Mouse (Mus musculus) right cerebral cortex, postnatal 36 days (tissue): Measurements from ENCODE around the gene Zkscan14.

Experiments
- DNase-seq, 2 experiments: peaks; one replicate each; pipeline ENCODE4 v3.0.0; 2022; ENCODE audit warnings: low spot score in 2 of 2, mixed read lengths in 1 of 2

The Zkscan14 gene

DNA sequence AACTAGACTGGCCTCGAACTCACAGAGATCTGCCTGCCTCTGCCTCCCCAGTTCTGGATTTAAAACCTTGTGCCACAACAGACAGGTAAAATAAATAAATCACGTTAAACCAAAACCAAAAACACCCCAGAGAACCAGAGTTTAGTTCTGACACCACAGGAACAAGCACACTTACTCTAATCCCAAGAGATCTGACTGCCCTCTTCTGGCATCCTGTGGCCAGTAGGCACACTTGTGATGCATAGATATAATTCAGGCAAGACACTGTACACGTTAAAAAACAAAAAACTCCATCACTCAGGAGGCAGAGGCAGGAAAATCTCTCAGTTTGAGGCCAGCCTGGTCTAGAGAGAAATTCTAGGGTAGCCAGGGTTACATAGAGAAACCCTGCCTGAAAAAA lies 778 bp upstream of the Zkscan14 start:
- no peak for DNase-seq

DNA sequence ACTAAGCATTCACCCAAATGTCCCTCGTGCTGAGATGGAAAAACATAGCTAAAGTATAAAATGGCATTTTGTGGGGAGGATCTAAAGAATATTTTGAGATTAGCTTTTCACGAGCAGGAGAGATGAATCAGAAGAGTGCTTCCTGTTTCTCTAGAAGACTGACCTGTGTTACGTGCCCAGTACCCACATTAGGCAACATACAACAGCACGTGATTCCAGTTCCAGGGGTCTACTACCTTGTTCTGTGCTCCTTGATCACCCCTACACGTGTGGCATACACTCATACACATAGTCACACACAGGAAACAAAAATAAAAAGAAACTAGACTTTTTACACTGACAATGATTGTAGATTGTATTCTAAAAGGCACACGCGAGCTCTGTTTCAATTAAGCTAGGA lies 1.3 kb downstream of the Zkscan14 start:
- DNase-seq = no peak

DNA sequence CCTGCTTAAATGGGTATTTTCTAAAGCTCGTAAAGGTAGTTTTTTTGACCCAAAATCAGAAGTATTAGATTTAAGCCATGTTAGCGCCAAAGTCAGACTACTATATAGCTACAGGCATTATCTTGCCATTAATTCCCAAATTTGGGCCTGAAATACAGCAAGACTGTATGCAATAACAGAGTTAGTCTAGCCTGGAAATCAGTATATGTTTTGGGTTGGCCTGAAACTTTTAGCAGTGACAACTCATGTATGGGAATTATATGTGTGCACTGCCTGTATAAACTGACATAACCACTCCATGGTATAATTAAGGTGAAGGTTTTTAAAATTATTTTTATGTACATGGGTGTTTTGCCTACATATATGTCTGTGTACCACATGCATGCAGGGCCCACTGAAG lies 9.7 kb downstream of the Zkscan14 start, which contains the start of gene Atp5j2:
Gene Atp5j2, minus strand, starts transcription at position 101 of the 400 bp plus-strand sequence.
- no peak for DNase-seq

DNA sequence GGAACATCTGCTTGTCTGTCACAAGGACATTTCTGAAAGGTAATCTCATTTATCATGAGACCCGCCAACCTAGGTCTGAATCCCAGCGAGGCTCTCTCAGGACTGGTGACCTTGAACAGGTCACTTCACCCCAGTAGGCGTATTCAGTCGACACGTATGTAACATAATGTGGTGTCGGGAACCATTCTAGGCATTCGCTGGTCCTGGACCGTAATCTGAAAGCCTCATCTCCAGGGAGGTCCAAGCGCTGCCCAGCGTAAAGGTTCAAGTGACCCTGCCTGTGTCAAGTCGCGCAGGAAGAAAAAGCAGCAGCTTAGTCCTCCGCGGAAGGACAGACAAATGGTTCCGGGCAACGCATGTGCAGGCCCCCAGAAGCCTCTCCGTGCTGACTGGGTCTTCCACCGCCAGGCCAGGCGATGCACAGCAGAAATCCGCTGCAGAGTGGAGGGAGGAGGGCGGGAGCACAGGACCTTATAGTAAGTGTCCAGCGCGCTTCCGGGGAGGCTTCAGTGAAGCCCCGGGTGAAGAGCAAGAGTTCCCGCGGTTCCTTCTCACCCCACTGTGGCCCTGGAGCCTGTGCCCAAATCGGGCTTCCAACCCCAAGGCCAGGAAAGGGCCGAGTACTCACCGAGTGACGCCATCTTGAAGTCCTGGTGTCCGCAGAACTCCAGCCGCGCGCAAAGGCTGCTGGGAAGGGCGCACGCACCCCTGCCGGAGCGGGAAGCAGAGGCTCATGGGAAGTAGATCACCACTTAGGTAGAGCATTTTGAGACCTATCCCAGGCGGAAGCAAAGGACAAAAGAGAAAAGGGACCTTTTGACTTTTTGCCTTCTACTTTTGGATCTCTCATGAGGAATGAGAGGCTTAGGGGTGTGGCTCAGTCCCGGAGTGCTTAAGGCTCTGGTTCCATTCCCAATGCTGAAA lies 10.5 kb downstream of the Zkscan14 start:
- peak; percentile 88 to 91 for DNase-seq

DNA sequence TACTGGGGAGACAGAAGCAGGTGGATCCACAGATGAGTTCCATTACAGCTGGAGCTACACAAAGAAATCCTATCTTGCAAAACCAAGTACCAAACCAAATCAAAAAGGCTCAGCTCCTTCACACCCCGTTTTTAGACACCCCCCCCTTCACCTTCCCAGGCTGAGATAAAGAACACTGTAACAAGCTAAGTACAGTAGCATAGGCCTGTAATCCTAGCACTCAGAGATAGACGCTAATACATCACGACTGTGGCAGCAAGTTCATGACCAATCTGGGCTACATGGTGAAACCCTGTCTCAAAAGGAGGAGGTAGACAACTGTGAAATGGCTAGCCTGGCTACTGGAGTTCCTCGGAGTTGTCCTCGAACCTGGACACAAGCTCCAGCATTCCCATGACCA lies 11.3 kb downstream of the Zkscan14 start:
- DNase-seq = no peak

DNA sequence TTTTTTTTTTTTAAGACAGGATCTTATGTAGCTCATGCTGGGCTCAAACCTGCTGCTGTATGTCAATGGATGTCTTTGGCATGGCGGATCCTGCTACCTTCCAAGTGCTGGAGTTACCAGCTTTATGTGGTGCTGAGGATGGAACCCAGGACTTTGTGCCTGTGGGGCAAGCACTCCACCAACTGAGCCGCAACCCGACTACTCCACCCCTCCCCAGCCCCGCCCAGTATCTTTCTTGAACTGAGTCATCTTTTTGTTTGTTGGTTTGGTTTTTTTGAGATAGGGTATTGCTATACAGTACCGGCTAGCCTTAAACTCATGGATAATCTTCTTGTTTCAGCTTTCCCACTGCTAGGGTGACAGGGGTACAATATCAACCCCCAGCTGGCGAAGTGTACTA lies 12.3 kb downstream of the Zkscan14 start:
- DNase-seq = no peak

DNA sequence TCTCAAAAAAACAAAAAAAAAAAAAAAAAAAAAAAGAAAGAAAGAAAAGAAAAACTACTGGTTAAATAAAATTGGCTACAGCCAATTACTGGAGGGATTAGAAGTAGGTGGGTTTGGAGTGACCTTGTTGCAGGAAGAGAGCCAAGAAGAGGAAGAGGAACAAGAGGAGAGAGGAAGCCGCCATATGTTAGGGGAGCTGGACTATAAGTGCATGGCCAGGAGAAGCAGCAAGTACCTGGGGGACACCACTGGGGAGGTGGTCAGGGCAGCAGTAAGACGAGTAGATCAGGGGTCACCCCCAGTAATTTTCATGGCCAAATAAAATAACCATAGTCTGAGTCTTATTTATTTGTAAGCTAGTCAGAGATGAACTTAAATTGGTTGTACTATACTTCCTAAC lies 16.4 kb downstream of the Zkscan14 start:
- DNase-seq = no peak

DNA sequence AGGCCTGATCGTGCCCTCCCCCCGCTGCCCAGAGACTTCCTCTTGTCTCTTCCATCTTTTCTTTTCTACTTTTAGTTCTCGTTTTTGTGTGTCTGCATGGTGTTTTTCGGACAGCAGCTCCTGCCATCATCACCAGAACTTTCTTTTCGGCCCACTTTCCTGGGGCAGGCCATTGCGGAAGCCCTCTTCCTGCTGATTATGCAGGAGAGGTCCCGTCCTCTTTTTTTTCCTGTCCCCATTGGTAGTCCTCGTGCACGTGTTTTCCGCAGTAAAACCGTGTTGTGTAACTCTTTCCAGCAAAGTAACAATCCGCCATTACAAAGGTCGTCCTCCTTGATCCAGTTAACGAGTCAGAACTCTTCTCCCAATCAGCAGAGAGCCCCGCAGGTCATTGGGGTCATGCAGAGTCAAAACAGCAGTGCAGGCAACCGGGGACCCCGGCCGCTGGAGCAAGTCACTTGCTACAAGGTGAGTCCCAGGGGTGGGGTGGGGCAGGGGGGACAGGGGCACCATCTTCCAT lies 23.1 kb downstream of the Zkscan14 start:
- no peak for DNase-seq

DNA sequence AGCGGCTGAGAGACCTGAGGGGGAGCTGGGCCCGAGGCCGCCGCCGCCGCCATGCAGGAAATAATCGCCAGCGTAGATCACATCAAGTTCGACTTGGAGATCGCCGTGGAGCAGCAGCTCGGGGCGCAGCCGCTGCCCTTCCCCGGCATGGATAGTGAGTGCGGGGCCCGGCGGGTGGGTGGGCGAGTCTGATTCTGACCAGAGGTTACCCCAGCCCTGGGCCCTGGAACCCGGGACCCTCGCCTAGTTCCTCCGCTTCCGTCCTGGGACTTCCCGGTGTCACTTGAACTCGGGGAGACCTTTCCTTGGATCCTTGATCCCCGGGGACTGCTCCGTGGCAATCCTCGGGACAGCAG lies 34.4 kb downstream of the Zkscan14 start:
- DNase-seq = no peak

DNA sequence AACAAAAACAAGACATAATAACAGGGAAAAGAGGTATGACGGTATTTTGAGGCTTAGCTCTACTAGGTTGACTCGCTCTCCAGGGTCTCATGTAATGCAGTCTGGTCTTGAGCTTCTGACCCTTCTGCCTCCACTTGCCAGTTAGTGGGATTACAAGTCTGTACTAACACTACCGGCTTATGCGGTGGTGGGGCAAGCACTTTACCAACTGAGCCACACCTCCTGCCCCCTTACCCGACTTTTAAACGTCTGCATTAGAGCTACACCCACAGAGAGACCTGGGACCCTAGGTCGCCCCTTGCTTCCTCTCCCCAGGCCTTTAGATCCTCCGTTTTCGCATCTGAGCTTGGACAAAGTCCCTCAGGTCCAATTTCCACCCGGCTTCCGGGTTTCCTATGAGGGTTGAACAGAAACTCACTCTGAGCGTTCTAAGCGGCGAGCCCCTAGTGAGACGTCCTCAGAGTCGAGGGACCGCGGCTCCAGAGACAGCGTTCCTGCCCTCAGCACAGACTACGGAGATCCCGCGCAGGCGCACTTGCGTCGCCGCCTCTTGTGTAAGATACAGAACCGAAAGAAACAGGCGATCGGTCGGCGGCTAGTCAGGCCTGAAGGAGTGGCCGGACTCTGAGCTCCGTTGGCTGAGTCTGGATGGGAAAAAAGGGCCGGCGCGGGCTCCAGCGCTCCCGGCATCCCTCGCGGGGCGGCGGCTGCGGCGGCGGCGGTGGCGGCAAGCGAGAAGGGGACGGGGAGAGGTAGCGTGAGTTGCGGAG lies 34.9 kb downstream of the Zkscan14 start, which contains the start of the genes Ptcd1 and Cpsf4:
Gene Ptcd1, minus strand, starts transcription at position 573 of the 770 bp plus-strand sequence.
Gene Cpsf4, plus strand, starts transcription at position 678 of the 770 bp plus-strand sequence.
- DNase-seq = peak; percentile 99

DNA sequence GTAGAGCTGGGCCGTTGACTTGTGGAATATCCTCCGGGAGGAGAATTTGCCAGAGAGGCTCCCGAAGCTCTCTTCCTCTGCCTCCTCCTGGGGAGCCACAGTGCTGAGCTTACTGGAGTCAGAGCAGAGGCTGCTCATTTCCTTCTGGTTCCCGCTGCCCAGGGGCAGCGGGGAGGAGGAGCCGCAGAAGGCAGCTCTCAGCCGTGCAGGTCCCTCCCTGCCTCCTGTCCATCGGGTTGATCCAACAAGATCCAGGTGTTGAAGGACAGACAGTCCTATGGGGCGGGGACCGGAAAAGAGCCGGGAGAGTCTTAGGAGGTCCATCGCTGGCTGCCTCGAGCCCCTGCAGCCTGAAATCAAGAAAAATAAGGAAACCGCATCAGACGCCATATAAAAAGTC lies 36.5 kb downstream of the Zkscan14 start:
- DNase-seq = no peak

DNA sequence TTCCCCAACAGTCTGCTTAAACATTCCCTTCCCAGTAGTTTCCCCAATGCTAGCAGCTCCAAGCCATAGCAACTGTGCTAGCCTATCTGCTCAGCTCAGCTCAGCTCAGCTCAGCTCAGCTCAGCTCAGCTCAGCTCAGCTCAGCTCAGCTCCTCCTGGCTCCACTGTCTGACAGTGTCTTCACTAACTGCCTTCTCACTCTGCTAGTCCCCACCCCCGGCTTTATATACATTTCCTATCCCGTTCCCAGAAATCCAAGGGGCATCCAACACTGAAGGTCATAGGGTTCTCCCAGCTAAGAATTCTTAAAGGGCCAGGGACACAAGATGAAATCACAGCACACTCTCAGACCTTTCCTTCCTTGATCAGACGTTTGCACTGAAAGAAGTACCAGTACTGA lies 37.0 kb downstream of the Zkscan14 start:
- DNase-seq = no peak

DNA sequence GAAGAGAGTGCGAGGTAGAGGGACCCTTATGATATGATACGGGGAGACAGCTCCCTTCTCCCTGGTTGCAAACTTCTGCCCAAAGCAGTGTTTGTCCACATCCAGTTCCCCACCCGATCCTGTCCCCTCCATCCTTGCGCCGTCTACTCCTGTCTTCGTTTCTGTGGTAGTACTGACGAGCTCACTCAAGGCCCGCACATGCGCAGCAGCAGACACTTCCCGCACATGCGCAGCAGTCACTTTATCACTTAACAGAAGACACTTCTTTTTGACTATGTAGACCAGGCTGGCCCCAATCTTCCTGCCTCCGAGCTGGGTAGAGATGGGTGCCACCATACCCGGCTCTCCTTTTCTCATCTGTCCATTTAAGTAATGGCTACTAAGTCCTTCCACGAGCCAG lies 40.3 kb downstream of the Zkscan14 start:
- no peak for DNase-seq

DNA sequence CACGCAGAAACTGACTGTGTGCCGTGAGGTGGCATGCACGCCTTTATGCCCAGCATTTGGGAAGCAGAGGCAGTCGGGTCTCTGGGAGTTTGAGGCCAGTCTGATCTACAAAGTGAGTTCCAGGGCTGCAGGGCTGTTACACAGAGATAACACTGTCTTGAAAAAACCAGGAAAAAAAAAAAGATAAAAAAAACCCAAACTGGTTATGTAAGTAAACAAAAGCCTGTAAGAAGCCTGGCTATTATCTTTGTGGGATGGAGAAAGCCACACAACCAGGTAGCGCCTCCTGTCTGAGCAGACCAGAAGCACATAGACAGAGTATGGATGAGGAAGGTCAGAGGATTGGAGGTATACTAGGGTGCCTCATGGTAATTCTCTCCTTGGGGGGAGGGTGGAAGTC lies 49.0 kb downstream of the Zkscan14 start:
- no peak for DNase-seq

DNA sequence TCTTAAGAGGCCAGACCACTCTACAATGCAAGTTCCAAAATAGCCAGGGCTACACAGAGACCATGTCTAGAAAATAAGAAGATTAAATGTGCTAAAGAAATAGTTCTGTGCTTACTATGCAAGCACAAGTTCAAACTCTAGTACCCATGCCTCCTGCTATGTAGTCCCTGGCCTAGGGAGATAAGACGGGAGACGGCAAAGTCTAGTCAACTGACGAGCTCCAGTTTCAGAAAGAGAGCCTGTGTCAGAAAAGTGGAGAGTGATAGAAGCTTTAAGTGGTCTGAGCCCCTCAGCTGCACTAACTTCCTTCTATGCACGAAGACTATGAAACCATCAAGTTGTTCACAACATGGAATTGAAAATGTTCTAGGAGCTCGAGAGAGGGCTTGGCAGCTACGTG lies 52.4 kb downstream of the Zkscan14 start:
- no peak for DNase-seq

DNA sequence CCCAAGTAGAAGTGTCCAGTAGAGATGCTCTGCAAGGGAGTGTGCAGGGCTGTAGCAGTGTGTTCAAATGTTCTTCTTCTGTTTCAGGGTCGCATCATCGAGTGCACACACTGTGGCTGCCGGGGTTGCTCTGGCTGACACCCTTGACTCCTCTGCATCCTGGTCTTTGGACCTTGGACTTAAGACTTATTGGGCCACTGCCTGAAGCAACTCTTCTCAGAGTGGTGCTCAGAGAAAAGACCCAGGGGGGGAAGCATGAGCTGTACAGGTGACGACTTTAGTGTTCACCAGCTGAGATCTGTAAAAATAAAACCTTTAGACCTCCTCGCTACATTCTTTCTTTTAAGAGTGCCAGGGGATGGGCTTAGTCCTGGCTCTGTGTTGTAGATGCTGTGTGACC lies 53.9 kb downstream of the Zkscan14 start:
- DNase-seq = no peak
